Mouse (Mus musculus): ENCODE data around the gene Sh2d7.

DNA sequence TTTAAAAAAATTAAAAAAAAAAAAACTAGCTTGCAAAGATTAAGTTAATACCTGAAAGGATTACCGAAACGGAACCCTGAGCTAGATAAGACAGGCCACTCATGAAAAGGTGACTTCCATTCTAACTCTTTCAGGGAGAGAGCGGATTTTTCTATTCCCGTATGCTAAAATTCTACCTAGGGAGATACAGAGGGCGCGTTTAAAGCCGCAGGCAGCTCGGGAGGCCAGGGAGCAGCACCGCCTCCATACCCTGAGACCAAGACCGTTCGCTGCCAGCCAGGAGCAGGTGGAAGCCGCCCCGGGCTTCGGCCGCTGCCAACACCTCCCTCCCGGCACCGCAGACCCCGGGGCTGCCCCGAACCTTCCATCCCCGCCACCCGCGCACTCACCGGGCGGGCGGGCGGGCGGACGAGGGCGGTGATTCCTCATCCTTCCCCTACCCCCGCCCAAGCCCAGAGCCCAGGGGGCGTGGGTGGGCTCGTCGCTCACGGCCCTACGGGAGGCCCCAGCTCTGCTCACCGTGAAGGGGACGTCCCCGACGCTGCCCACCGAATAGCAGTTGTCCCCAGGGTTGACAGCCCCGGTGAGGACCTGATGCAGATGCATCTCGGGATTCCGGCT is 37.8 kb upstream of the Sh2d7 start:
- TF ChIP-seq POLR2A (IDR thresholded peaks at IDR 0.05; ENCODE audit: low read depth, low read length), result no peak
- no peak for TF ChIP-seq CTCF (IDR thresholded peaks at IDR 0.05; ENCODE audit: extremely low read depth, insufficient read depth, insufficient read length, insufficient replicate concordance)
